Mouse (Mus musculus) neural tube, embryonic 12.5 days (tissue): Measurements from ENCODE around the gene Tmem176b. TPM values are rescaled to one million over a fixed set of nuclear protein-coding genes. Genes with fewer than 3 reads are reported as not detected.

Experiments
- ATAC-seq: fragments of 200-750 bp; cut with Nextera tagmentation; 2 replicates; pipeline ENCODE4 v1.8.0; 2017; ENCODE audit warnings: low read depth, mild to moderate bottlenecking, moderate TSS enrichment, moderate library complexity; ENCODE audit not compliant: low FRiP score
- H3K27ac ChIP-seq: fragments of 300-500 bp; sonication (generic); 2 replicates; pipeline ENCODE4 v1.5.1; 2016
- H3K27me3 ChIP-seq: fragments of 300-500 bp; sonication (generic); replicated peaks from 2 replicates; pipeline ENCODE4 v1.6.1; 2016; ENCODE audit warnings: mild to moderate bottlenecking
- H3K36me3 ChIP-seq: fragments of 300-500 bp; sonication (generic); 2 replicates; pipeline ENCODE4 v1.6.1; 2016; ENCODE audit warnings: mild to moderate bottlenecking
- H3K4me1 ChIP-seq: fragments of 300-500 bp; sonication (generic); 2 replicates; pipeline ENCODE4 v1.6.1; 2016
- H3K4me2 ChIP-seq: fragments of 300-500 bp; sonication (generic); replicated peaks from 2 replicates; pipeline ENCODE4 v1.6.1; 2016; ENCODE audit warnings: mild to moderate bottlenecking
- H3K4me3 ChIP-seq: fragments of 300-500 bp; sonication (generic); 2 replicates; pipeline ENCODE4 v1.5.1; 2016
- H3K9ac ChIP-seq: fragments of 300-500 bp; sonication (generic); 2 replicates; pipeline ENCODE4 v1.6.1; 2016; ENCODE audit warnings: mild to moderate bottlenecking
- H3K9me3 ChIP-seq: fragments of 300-500 bp; sonication (generic); 2 replicates; pipeline ENCODE4 v1.6.1; 2016; ENCODE audit warnings: mild to moderate bottlenecking
- WGBS: fragments of 180-500 bp; shearing (Covaris S2); methylation state at CpG from one replicate; pipeline ENCODE4 v1.1.7; 2016; 5-methylcytosine and 5-hydroxymethylcytosine counted together
- polyA plus RNA-seq: library from polyadenylated mRNA; unstranded; fragments of >200 nt; fragmentation: Nextera tagmentation; extraction: Ambion mirVana; gene quantifications from 2 replicates; pipeline ENCODE4 v1.2.1, GENCODE M21; 2016

Tmem176b gene
- polyA plus RNA-seq, 1 experiment from 2014 or later, result 72.6 TPM

- no peak for ATAC-seq
- Histone ChIP-seq H3K27me3 (no peaks in the 10 kb centered on the region; the same call in 1 of the 2 replicates), H3K4me3 (no peak overlapping the region), H3K36me3 (no peaks in the 10 kb centered on the region), H3K9ac (no peak overlapping the region), H3K4me2 (no peak overlapping the region), H3K9me3 (no peaks in the 10 kb centered on the region), H3K27ac (no peak overlapping the region), H3K4me1 (no peaks in the 10 kb centered on the region; the same call in 1 of the 2 replicates)
- 88% methylated on average over 4 of the region's 4 CpGs for WGBS
Observed at GRCm38 (mm10) chr6:48862816-48863215, 21.5 kb upstream of the Tmem176b start.

- Histone ChIP-seq H3K36me3 (no peaks in the 10 kb centered on the region), H3K4me3 (no peak overlapping the region), H3K9ac (no peak overlapping the region), H3K4me1 (no peaks in the 10 kb centered on the region), H3K9me3 (no peaks in the 10 kb centered on the region), H3K27ac (no peak overlapping the region), H3K27me3 (no peaks in the 10 kb centered on the region; the same call in 1 of the 2 replicates), H3K4me2 (no peak overlapping the region)
- WGBS, result 73% methylated on average over 12 of the region's 12 CpGs
- no peak for ATAC-seq
Observed at GRCm38 (mm10) chr6:48861616-48862280, 20.5 kb upstream of the Tmem176b start.

GRCm38 (mm10) chr6:48860851-48861250 is 19.6 kb upstream of the Tmem176b start:
- no peaks in the 10 kb centered on the region for H3K9me3 ChIP-seq
- no peak overlapping the region for H3K4me2 ChIP-seq
- H3K4me1 ChIP-seq, result no peaks in the 10 kb centered on the region
- no peaks in the 10 kb centered on the region for H3K36me3 ChIP-seq
- WGBS, result 67% methylated on average over 1 of the region's 1 CpGs
- H3K27ac ChIP-seq, result no peak overlapping the region
- H3K4me3 ChIP-seq, result no peak overlapping the region
- no peak for ATAC-seq
- H3K9ac ChIP-seq, result no peak overlapping the region
- H3K27me3 ChIP-seq, result no peaks in the 10 kb centered on the region; the same call in 1 of the 2 replicates

GRCm38 (mm10) chr6:48860130-48860815 is 19.0 kb upstream of the Tmem176b start:
- ATAC-seq, result 0 out of 2 replicates have a peak, but pooled peaks have one; percentile 44
- Histone ChIP-seq H3K9me3 (no peaks in the 10 kb centered on the region), H3K4me2 (peak overlapping the region; percentile 49), H3K9ac (no peak overlapping the region), H3K4me3 (no peak overlapping the region), H3K27ac (no peak overlapping the region), H3K36me3 (no peaks in the 10 kb centered on the region), H3K27me3 (no peaks in the 10 kb centered on the region; the same call in 1 of the 2 replicates), H3K4me1 (no peaks in the 10 kb centered on the region)
- WGBS, result 13% methylated on average over 23 of the region's 23 CpGs

GRCm38 (mm10) chr6:48857613-48858302 is 16.5 kb upstream of the Tmem176b start:
- Histone ChIP-seq H3K4me3 (no peak overlapping the region), H3K36me3 (no peaks in the 10 kb centered on the region), H3K4me2 (no peak overlapping the region), H3K9ac (no peak overlapping the region), H3K9me3 (no peaks in the 10 kb centered on the region), H3K27me3 (no peaks in the 10 kb centered on the region), H3K4me1 (no peaks in the 10 kb centered on the region), H3K27ac (no peak overlapping the region)
- 52% methylated on average over 8 of the region's 8 CpGs for WGBS
- ATAC-seq, result no peak

- Histone ChIP-seq H3K27ac (no peak overlapping the region), H3K4me3 (no peak overlapping the region), H3K9ac (no peak overlapping the region), H3K36me3 (no peaks in the 10 kb centered on the region), H3K27me3 (no peaks in the 10 kb centered on the region), H3K4me1 (0 out of 2 replicates have a peak, but pooled peaks cover 7% of the 10 kb centered on the region), H3K4me2 (no peak overlapping the region), H3K9me3 (no peaks in the 10 kb centered on the region)
- ATAC-seq, result no peak
- WGBS, result 96% methylated on average over 2 of the region's 2 CpGs
Observed at GRCm38 (mm10) chr6:48854155-48854554, 12.9 kb upstream of the Tmem176b start.

GRCm38 (mm10) chr6:48851820-48852491 is 10.7 kb upstream of the Tmem176b start:
- ATAC-seq, result no peak
- H3K4me3 ChIP-seq, result peak overlapping the region; percentile 28; the same call in 1 of the 2 replicates
- peak overlapping the region; percentile 64 for H3K4me2 ChIP-seq
- no peak overlapping the region for H3K27ac ChIP-seq
- H3K27me3 ChIP-seq, result no peaks in the 10 kb centered on the region
- WGBS, result 2% methylated on average over 29 of the region's 29 CpGs
- no peaks in the 10 kb centered on the region for H3K36me3 ChIP-seq
- 0 out of 2 replicates have a peak, but pooled peaks cover 7% of the 10 kb centered on the region for H3K4me1 ChIP-seq
- H3K9ac ChIP-seq, result peak overlapping the region; percentile 35; the same call in 1 of the 2 replicates
- no peaks in the 10 kb centered on the region for H3K9me3 ChIP-seq

GRCm38 (mm10) chr6:48845086-48845485 is 3.8 kb upstream of the Tmem176b start:
- Histone ChIP-seq H3K36me3 (no peaks in the 10 kb centered on the region), H3K27me3 (no peaks in the 10 kb centered on the region), H3K4me3 (no peak overlapping the region), H3K4me2 (no peak overlapping the region), H3K27ac (no peak overlapping the region), H3K9me3 (no peaks in the 10 kb centered on the region), H3K4me1 (peaks cover 21% of the 10 kb centered on the region), H3K9ac (no peak overlapping the region)
- WGBS, result 67% methylated on average over 4 of the region's 4 CpGs
- no peak for ATAC-seq

GRCm38 (mm10) chr6:48842111-48842842 is 981 bp upstream of the Tmem176b start:
- Histone ChIP-seq H3K4me2 (peak overlapping the region; percentile 55), H3K27me3 (no peaks in the 10 kb centered on the region), H3K9me3 (no peaks in the 10 kb centered on the region), H3K9ac (no peak overlapping the region), H3K36me3 (no peaks in the 10 kb centered on the region), H3K27ac (no peak overlapping the region), H3K4me3 (no peak overlapping the region), H3K4me1 (peaks cover 24% of the 10 kb centered on the region)
- ATAC-seq, result no peak
- 79% methylated on average over 11 of the region's 11 CpGs for WGBS

GRCm38 (mm10) chr6:48840371-48840969 is 826 bp downstream of the Tmem176b start, which contains the start of gene Tmem176a:
TSS of gene Tmem176a (plus strand) at chr6:48840919.
- Histone ChIP-seq H3K4me3 (peak within 1 kb of the TSS; percentile 31), H3K27ac (no peak within 1 kb of the TSS), H3K9me3 (no peaks in the 10 kb centered on the region), H3K27me3 (no peaks in the 10 kb centered on the region), H3K36me3 (no peaks in the 10 kb centered on the region), H3K4me2 (peak within 1 kb of the TSS; percentile 55), H3K4me1 (peaks cover 24% of the 10 kb centered on the region), H3K9ac (peak within 1 kb of the TSS; percentile 34)
- 39% methylated on average over 7 of the region's 7 CpGs for WGBS
- peak; percentile 45; the same call in 1 of the 2 replicates for ATAC-seq
